Mouse (Mus musculus) heart, postnatal 0 days (tissue): ENCODE results near the gene Bcr.

Source experiments
- CTCF ChIP-seq: IDR thresholded peaks from 2 replicates; pipeline ENCODE4 v1.5.1; 2016; ENCODE audit warnings: antibody characterized with exemption, control low read depth, low read depth
- EP300 ChIP-seq: IDR thresholded peaks from 2 replicates; pipeline ENCODE4 v1.6.1; 2016; ENCODE audit warnings: antibody characterized with exemption, low read depth

GRCm38 (mm10) chr10:75130372-75131046 is 70.1 kb downstream of the Bcr start:
- no peak for TF ChIP-seq EP300
- no peak for TF ChIP-seq CTCF
